Mouse (Mus musculus) gastrocnemius, postnatal 25 days (tissue): ENCODE measurements around the gene Itpka. TPM values are rescaled to one million over a fixed set of nuclear protein-coding genes. Genes with fewer than 3 reads are reported as not detected.
A peak's percentile ranks its signal among the peaks of the same experiment; 100 is the strongest.
"Not testable (repeated sequence)": the region's sequence is repeated elsewhere in the genome, so short reads cannot be mapped to it uniquely, and the experiment has no call there.

Experiments used
- DNase-seq: peaks from one replicate; pipeline ENCODE4 v3.0.0; 2022
- long read RNA-seq, 2 experiments: library from polyadenylated mRNA; stranded (forward); transcript quantifications; one replicate each; pipeline ENCODE4 v2.0.0; 2021
- total RNA-seq, 2 experiments: library from RNA; stranded (reverse); gene quantifications; 1 replicate in 1 of 2; 2 replicates in 1 of 2; pipeline ENCODE4 v1.2.3; 2021

The Itpka gene
- not detected for total RNA-seq
- long read RNA-seq, experiment 1, result 0 reads
- long read RNA-seq, experiment 2, result 0 reads

DNA sequence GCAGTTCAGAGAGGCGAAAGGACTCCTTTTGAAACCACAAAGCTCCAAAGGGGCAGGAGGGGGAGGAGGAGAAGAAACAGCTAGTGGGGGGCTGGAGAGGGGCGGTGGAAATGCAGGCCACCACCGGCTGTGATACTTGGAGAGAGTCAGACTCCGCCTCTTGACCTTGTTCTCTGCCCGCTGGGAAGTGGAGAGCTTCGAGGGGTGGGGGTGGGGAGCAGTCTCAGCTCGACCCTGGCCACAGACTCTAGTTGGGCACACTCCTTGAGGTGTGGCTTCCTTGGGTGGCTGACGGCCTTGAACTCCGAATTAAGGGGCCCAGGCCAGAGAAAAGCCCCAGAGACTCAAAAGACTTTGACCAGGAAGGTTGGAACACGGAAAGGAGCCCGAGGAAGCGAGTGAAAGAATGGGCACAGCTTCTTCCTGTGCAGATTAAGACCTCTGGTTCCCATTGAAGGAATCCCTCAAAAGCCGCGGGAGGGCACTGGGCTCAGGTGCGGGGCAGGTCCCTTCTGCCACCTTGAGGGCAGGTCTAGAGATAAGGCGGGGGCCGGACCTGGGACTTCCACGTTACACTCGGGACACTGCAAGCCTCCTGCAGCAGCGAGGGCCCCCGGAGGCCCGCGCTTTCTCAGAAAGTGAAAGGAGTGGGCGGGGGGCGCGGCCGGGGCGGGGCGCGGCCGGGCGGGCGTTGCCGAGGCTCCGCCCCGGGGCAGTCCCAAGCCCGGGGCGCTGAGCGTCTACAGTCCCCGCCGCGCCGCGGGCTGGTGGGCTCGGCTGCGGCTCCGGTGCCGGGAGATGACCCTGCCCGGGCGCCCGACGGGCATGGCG lies at the start of gene Itpka:
Gene Itpka (plus strand): TSS at position 757 of the 831 bp plus-strand sequence.
- DNase-seq, result peak; percentile 66

DNA sequence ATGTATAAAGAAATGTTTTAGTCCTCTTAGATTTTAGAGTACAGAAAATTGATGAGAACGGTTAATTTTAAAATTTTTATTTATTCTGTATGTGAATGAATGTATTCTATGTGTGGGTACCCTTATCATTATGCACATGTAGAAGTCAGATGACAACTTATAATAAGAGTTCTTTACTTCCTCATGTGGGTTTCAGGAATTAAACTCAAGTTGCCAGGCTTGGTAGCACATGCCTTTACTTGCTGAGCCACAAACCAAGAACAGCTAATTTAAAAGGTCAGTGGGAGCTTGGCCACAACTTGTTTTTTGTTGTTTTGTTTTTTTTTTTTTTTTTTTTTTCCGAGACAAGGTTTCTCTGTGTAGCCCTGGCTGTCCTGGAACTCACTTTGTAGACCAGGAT lies 47.3 kb upstream of the Itpka start:
- no peak for DNase-seq

DNA sequence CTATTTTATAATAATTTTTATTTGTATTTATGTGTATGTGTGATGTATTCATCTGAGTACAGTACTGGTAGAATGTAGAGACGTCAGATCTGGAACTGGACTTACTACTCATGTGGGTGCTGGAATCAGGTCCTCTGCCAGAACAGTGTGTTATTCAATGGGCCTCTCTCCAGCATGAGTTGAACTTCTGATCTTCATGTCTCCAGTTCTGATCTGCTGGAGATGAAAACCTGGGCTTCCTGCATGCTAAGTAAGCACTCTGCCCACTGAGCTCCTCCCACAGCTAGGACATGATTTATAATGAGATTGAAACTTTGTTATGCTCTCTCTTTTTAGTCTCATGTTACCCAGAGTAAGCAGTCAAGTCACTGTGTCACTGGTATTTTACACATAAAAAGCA lies 46.0 kb upstream of the Itpka start:
- DNase-seq, result no peak

DNA sequence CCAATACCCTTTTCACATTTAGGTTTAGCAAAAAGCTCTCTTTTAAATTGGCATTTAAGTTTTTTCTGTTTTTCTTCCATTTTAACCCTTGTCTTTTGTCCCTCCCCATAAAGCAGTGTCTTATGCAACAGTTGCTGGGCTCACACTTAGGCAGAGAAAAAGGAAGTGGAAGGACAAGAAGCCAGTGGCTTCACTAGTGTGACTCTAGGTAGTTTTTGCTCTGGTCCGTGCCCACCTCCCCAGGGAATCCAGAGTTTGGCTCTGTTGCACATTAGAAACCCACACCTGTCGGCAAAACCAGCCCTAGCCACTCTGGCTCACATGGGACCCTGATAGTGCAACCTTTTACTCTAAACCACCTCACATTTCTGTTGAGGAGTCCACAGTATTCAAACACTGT lies 43.7 kb upstream of the Itpka start:
- DNase-seq, result no peak

DNA sequence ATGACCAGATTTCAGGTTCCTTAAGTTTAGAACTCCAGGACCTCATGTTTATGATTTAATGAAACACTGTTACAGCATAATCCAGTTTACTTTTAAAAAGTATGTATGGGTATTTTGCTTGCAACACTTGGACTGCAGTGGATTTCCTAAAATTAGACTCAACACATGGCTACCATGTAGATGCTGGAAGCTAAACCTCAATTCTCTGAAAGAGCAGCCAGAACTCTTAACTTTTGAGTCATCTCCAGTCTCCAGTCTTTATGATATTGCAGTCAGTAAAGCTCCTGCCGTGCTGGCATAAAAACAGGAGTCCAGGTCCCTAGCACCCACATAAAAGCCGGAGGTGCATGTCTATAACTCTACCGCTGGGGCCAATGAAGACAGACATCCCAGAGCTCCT lies 42.2 kb upstream of the Itpka start:
- DNase-seq, result no peak

DNA sequence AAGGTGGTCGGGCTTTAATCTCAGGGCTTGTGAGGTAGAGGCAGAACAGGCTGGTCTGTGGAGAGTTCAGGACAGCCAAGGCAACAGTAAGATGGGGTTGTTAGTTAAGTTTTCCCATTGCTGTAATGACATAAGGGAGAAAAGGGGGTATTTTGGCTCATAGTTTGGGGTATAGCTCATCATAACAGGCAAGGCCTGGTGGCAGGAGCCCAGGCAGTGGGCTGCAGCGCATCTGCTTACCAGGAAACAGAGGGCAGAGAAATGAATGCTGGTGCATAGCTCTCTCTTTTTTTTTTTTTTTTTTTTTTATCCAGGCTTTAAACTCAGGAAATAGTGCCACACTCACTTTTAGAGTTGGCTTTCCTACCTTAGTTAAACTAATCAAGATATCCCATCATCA lies 39.0 kb upstream of the Itpka start:
- no peak for DNase-seq

DNA sequence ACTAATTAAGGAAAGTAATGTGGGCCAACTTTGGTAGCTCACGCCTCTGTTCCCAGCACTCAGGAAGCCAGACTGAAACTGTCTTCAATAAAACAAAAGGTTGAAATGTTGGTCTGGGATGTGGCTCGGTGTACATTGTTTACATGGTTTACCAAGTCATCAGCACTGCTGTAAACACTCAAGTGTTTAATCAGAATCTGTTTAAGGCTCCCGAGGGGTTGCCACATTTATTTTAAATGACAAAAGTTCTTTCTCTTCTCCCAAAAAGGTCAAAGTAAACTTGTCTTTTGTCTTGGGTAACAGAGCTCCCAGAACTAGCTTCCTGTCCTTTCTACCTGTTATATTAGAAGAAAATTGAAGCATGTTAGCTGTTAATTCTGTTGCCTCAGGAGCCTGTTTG lies 34.5 kb upstream of the Itpka start:
- no peak for DNase-seq

DNA sequence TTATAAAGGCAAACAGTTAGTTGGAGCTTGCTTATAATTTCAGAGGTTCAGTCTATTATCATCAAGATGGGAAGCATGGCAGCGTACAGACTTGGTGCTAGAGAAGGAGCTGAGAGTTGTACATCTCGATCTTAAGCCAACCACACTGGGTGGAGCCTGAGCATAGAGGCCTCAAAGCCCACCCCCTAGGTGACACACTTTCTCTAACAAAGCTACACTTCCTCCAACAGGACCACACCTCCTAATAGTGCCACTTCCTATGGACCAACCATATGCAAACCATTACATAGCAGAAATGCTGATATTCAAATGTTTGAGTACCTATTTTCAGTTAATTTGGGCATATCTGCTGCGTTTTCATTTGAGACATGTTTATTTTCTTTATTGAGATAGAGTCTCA lies 32.1 kb upstream of the Itpka start:
- DNase-seq, result no peak

DNA sequence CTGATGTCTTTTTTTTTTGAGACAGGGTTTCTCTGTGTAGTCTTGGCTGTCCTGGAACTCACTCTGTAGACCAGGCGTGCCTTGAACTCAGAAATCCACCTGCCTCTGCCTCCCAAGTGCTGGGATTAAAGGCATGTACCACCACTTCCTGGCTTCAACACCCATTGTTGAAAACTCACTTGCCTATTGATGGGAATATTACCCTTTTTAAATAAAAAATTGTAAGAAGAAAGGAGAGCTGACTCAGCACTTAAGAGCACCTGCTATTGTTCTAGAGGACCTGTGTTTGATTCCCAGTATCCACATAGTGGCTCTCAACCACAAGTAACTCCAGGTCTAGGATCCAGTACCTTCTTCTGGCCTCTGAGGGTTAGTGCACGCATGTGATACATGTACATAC lies 26.3 kb upstream of the Itpka start:
- not testable (repeated sequence) for DNase-seq

DNA sequence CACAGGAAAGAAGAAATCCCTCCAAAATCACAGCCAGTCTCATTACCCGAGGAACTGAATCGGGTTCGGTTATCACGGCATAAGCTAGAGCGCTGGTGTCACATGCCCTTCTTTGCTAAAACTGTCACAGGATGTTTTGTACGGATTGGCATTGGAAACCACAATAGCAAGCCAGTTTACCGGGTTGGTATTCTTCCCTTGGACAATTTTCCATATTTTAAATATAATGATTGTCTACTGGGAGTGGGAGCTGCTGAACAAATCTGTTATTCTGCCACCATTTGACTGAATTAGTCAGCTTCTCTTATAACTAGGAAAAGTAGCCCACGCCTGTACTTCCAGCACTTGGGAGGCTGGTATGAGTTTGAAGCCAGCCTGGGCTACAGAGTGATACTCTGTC lies 21.1 kb upstream of the Itpka start:
- no peak for DNase-seq

DNA sequence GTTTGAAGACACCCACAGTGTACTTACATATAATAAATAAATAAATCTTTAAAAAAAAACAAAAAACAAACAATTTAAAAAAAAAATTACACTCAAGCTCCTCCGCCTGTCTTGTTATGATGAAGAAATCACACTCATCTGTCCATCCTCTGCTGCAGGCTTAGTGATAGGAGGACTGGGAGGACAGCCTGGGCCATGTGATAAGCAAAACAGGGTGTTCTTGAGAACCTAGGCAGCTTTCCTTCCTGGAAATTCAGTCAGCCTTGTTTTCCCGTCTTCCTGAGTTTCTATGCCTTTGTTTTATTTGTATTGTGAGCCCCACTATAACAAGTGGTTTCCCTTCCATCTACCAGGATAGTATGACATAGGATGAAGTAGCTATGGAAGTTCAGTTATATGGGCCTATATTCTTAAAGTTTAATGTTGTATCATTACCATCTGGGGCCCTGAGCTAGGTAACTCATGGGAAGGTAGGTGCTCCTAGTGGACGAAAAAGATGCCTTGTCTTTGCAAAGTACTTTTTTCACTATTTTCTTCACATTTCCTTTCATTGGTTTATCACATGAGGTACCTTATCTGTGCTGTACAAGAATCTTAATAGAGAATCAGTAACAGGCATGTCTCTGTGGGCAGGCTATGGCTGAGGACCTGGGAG lies 14.2 kb upstream of the Itpka start:
- no peak for DNase-seq

DNA sequence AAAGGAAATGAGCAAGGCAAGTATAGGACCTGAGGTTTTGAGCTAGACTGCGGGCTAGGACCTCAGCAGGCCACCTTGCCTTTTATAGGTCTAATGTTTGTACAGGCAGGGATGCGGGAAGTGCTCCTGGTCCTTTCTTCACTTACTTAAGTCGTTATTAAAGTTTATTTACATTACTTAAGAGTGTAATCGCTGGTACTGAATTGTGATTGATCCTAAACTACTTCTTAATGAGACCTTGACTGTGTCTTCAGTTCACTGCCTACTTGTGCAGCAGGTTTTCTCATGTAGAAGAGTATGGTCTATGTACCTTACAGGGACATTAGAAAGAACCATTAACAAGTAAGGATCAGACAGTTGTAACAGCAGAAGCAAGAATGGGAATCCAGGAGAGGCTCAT lies 11.4 kb upstream of the Itpka start:
- no peak for DNase-seq

DNA sequence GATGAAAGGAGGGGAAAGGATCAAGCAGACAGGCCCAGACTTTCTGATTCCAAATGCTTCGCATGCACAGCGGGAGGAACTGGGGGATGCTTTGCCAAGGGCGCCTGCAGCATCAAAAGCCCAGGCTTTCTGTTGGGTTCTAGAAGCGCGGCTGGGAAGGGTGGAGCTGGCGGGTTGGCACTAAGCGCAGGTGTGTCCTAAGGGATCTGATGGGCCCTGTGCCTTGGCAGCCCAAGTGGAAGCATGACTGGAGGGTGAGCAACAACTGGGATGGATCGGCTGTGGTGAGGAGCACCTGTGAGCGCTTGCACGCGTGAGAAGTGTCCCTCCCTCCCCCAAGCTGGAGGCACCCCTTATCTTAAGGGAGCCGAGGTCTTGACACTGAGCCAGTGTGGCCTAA lies 5.0 kb upstream of the Itpka start:
- no peak for DNase-seq

DNA sequence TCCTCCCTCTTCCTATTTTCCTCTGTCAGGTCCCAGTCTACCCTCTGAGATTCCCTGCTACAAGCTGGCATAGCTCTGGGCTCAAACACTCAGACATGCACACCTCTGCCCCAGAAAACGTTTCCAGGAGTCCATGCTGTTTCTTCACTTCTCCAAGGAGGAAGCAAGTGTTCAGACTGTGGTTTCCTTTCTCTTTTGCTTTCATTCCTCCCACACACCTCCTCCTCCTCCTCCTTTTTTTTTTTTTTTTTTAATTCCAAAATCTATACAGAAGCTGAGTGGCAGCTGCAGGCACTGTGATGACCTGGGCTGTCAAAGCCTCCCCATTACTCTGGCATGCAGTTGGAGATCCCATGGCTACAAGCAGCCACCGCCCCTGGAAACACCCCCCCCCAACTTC lies 1.6 kb upstream of the Itpka start:
- no peak for DNase-seq

DNA sequence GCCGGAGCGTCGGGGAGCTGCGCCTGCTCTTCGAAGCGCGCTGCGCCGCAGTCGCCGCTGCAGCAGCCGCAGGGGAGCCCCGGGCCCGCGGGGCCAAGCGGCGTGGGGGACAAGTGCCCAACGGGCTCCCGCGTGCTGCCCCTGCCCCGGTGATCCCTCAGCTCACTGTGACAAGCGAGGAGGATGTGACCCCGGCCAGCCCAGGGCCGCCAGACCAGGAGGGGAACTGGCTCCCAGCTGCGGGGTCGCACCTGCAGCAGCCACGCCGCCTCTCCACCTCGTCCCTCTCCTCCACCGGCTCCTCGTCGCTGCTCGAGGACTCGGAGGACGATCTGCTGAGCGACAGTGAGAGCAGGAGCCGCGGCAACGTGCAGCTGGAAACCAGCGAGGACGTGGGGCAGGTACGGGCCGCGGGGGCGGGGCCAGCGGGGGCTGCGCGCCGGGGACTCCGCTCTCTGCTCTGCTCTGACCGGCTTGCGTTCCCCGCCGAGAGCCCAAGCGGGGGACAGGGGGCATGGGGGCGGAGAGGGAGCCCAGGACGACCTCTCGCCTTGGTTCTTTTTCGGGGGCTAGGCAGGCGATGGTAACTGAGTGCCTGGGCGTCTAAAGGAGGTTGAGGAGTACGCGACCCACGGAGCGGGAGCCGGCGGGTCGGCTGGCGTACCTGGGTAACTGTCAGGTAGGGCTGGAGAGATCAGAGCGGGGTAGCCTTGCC lies 481 bp downstream of the Itpka start:
- DNase-seq, result peak; percentile 10

DNA sequence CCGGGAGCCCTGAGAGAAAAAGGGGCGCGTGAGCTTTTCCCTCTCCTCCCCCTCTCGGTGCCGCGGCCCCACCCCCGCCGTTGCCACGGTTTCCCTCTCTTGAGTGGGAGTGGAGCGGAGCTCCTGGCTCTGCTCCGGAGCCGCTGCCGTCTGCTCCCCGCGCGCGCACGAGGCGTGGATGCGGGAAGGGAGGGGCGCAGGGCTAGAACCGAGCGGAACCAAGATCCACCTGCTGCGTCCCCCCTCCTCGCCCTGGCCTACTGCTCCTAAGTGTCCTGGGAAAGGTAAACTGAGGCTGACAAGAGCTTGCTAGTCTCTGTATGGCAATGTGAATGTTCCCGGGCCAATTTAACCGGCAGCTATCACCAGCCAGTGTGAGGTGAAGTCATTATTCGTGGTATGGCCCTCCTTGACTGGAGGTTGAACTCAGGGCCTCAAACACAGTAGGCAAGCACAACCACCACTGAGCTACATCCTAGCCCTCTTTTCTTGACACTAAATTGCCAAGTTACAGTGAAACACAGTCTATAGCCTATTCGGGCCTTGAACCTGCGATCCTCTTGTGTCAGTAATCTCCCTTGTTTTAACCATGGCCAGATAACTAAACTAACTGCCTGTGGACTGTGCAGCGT lies 1.2 kb downstream of the Itpka start:
- no peak for DNase-seq

DNA sequence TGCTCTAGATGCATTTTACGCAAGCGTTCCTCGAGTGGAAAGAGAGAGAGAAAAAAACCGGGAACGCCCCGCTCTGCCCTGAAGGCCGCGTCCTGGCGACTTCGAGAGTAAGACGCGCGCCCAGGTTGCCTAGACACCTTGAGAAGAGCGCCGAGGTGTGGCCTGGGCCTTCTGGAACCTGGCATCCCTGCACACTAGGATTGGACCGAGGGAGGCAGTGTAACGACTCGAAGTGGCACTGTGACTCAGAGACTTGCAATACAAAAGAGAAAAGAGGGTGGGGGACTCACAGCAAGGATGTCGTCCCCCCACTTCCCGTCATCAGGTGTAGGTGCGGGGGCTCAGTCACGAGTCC lies 1.6 kb downstream of the Itpka start:
- DNase-seq, result no peak

DNA sequence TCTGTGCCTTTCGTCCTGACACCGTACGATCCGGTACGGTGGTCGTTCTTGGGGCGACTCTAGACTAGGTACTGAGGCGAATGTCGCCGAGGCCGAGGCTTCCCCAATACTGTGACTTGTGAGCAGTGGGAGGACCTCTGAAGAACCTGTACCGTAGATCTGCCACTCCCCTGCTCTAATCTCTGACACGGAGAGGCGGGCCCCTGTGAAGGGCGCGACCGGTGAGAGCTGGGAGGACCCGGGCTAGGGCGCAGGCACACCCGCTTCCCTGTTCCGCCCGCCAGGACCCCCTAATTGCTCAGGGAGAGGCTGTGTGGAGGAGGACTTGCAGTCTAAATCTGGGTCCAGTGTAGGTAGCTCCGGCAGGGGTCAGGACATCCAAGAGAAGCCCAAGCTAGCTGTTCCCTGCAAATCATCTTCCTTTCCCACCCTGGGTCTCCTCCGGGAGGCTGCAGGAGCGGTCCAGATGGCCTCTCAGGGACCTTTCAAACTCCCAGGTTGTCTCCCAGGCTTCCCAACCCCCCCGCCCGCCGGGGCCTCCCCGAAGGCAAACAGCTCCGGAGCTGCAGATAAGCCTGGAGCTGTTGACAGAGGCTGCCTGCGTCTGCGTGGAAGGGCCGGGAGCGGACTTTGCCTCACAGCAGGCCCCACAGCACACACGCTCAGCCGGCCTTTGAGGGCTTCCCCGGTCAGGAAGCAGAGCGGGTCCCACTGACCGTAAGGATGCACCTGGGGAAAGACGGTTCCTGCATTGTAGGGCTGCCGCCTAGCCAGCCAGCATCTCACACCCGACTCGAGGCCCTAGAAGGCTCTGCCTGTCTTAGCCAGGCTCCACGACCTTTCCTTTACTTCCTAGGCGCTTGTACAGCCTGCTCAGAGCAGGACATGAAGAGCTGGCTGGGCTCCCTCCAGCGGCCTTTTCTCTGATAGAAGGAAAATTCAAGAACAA lies 2.3 kb downstream of the Itpka start:
- peak; percentile 7 for DNase-seq

DNA sequence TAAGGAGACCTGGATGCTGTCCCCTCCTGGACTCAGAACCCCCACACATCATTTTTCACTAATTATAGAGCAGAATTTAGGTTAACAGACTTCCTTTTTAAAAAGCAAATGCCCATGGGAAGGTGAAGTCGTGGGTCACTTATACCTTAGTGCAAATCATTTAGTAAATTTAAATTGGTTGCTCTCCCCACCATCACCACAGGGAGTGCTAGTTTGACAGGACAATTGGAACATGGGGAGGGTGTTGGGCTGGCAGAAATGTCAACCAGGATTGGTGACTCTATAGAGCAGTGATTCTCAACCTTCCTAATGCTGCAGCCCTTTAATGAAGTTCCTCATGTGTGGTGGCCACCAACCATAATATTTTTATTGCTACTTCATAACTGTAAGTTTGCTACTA lies 3.1 kb downstream of the Itpka start:
- DNase-seq, result no peak

DNA sequence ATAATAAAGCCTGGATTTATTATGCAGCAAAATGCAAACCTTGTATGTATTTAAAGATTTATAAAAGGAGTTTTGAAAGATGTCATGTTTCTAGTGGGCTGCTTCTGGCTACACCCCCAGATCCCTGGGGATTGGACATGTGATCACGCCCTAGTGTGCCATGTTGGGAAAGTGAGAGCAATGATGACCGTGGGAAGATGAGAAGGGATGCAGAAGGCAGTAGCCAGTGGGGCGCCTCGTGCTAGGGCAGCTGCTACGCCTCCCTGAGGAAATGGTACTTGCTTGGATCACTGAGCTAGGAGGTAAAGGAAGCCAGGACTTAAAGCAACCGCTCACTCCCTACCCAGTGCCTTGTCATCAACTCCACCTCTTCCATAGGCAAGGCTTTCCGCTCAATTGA lies 5.4 kb downstream of the Itpka start:
- no peak for DNase-seq

DNA sequence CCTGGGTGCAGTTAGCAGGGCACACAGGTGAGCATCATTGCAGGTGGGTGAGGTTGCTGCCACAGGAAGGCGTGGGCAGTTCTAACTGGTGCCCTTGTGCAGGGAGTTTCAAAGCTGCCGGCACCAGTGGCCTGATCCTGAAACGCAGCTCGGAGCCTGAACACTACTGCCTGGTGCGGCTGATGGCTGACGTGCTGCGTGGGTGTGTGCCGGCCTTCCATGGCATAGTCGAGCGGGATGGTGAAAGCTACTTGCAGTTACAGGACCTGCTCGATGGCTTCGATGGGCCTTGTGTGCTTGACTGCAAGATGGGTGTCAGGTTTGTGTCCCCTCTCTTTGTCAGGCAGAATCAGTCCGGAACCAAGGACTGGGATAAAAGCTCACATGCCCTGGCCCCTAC lies 7.1 kb downstream of the Itpka start:
- no peak for DNase-seq

DNA sequence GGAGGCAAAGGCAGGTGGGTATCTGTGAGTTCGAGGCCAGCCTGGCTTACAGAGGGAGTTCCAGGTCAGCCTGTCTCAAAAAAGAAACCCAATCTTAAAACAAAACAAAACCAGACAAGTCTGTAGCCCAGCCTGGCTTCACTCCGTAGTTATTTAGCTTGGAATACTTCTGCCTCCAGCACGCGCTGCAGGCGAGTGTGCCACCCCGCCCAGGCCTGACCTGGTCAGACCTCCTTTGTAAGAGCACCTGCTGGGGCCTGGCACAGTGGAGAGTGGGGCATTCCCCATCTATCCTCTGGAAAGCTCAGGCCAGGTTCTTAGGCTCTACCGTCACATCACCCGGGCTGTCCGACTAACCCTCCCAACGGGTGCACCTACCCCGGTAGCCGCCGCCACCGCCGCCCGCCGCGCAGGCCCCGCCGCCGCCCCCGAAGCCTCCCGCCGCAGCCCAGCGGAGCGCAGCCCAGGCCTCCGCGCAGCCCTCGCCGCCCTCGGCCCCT lies 15.5 kb downstream of the Itpka start:
- DNase-seq, result no peak
